Mouse (Mus musculus) liver, embryonic 14.5 days (tissue): ENCODE measurements around the gene 4930550C14Rik. TPM values are rescaled to one million over a fixed set of nuclear protein-coding genes. Genes with fewer than 3 reads are reported as not detected.

ENCODE experiments used
- ATAC-seq: fragments of 200-750 bp; cut with Nextera tagmentation; 2 replicates; pipeline ENCODE4 v1.8.0; 2017; ENCODE audit warnings: moderate number of reproducible peaks, mild to moderate bottlenecking, moderate library complexity; ENCODE audit not compliant: insufficient read depth
- DNase-seq, 3 experiments: peaks; one replicate each; pipeline ENCODE4 v3.0.0-alpha.2; 2012 to 2013; ENCODE audit warnings: low read depth in 3 of 3, low spot score in 3 of 3
- H3K27ac ChIP-seq: fragments of 300-500 bp; sonication (generic); 2 replicates; pipeline ENCODE4 v1.5.1; 2014; ENCODE audit warnings: moderate library complexity, mild to moderate bottlenecking, control low read depth, inconsistent platforms
- H3K27me3 ChIP-seq: fragments of 300-500 bp; sonication (generic); 2 replicates; pipeline ENCODE4 v1.6.1; 2014; ENCODE audit warnings: mild to moderate bottlenecking, low read length, moderate library complexity; ENCODE audit not compliant: control insufficient read depth, insufficient read depth
- H3K36me3 ChIP-seq: fragments of 300-500 bp; sonication (generic); replicated peaks from 2 replicates; pipeline ENCODE4 v1.6.1; 2014; ENCODE audit warnings: low read depth; ENCODE audit not compliant: control insufficient read depth, insufficient read depth
- H3K4me1 ChIP-seq, 2 experiments: fragments of 200-500 bp in 1 of 2; fragments of 300-500 bp in 1 of 2; sonication (generic) in 1 of 2; replicated peaks; 2 replicates each; pipeline ENCODE4 v1.6.1; 2012 to 2014; ENCODE audit warnings: antibody characterized with exemption in 1 of 2, inconsistent platforms in 1 of 2, low read length in 1 of 2; ENCODE audit not compliant: control insufficient read depth in 2 of 2, insufficient read depth in 2 of 2
- H3K4me2 ChIP-seq: fragments of 300-500 bp; sonication (generic); 2 replicates; pipeline ENCODE4 v1.6.1; 2014; ENCODE audit warnings: low read depth, mild to moderate bottlenecking, control low read depth, moderate library complexity
- H3K4me3 ChIP-seq, 2 experiments: fragments of 200-500 bp in 1 of 2; fragments of 300-500 bp in 1 of 2; sonication (generic) in 1 of 2; 2 replicates each; pipeline ENCODE4 v1.5.1; 2012 to 2014; ENCODE audit warnings: low read depth in 2 of 2, low read length in 2 of 2, mild to moderate bottlenecking in 2 of 2, control low read depth in 1 of 2, inconsistent platforms in 1 of 2, moderate library complexity in 1 of 2; ENCODE audit not compliant: insufficient read depth in 1 of 2
- H3K9ac ChIP-seq: fragments of 300-500 bp; sonication (generic); replicated peaks from 2 replicates; pipeline ENCODE4 v1.6.1; 2014; ENCODE audit warnings: mild to moderate bottlenecking, control low read depth, moderate library complexity
- H3K9me3 ChIP-seq: fragments of 300-500 bp; sonication (generic); 2 replicates; pipeline ENCODE4 v1.6.1; 2016; ENCODE audit warnings: low read length, mixed read lengths; ENCODE audit not compliant: control insufficient read depth
- CTCF ChIP-seq: IDR thresholded peaks from 2 replicates; pipeline ENCODE4 v1.5.1; 2016; ENCODE audit warnings: antibody characterized with exemption, low read depth, control low read depth
- EP300 ChIP-seq: IDR thresholded peaks from 2 replicates; pipeline ENCODE4 v1.6.1; 2016; ENCODE audit warnings: antibody characterized with exemption, low read depth
- WGBS: fragments of 180-500 bp; shearing (Covaris S2); extraction: QIAGEN DNeasy Blood & Tissue Kit; methylation state at CpG from one replicate; pipeline ENCODE4 v1.1.7; 2014; ENCODE audit not compliant: insufficient replicate concordance; 5-methylcytosine and 5-hydroxymethylcytosine counted together
- polyA plus RNA-seq, 2 experiments: library from polyadenylated mRNA; depleted of rRNA in 1 of 2; stranded (reverse) in 1 of 2; unstranded in 1 of 2; fragments of >200 nt; fragmentation: Nextera tagmentation in 1 of 2; extraction: Ambion mirVana in 1 of 2; gene quantifications; 2 replicates each; pipeline versions ENCODE4 v1.2.1 to v1.2.3; 2012 to 2014

The 4930550C14Rik gene
- polyA plus RNA-seq, 2 experiments, result 0.64 to 0.86 TPM

DNA sequence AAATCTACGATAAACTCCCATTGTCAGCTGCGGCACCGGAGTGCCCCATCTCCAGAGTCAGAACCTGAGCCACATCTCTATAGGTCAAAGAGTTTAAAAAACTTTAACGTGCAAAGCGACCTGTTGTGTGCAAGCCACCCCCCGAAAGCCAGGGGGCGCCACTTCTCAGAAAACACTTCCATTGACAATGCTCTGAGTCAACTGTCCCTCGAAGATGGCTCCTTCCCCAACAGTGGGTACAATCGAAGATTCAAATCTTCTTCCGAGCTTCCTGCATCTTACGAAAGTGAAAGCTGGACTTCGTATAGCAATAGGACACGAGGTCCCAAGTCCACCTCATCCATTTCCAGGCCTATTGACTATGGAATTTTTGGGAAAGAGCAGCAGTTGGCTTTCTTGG, 25.3 kb upstream of the 4930550C14Rik start:
- no peak overlapping the region for H3K9ac ChIP-seq
- no peaks in the 10 kb centered on the region for H3K27me3 ChIP-seq
- DNase-seq (no peak), ATAC-seq (no peak)
- WGBS, result 68% methylated on average over 13 of the region's 13 CpGs
- 0 out of 4 replicates have a peak, but pooled peaks cover 0 to 4% of the 10 kb centered on the region in 2 experiments for H3K4me1 ChIP-seq
- H3K4me2 ChIP-seq, result no peak overlapping the region
- H3K36me3 ChIP-seq, result no peaks in the 10 kb centered on the region
- no peak overlapping the region for H3K4me3 ChIP-seq
- H3K27ac ChIP-seq, result no peak overlapping the region
- H3K9me3 ChIP-seq, result no peaks in the 10 kb centered on the region
- peak; percentile 71 for TF ChIP-seq CTCF
- TF ChIP-seq EP300, result no peak

GRCm38 (mm10) chr9:53377597-53377996, 24.5 kb upstream of the 4930550C14Rik start:
- Histone ChIP-seq H3K9ac (no peak overlapping the region), H3K27ac (no peak overlapping the region), H3K36me3 (no peaks in the 10 kb centered on the region), H3K9me3 (no peaks in the 10 kb centered on the region), H3K27me3 (no peaks in the 10 kb centered on the region), H3K4me3 (no peak overlapping the region), H3K4me2 (no peak overlapping the region), H3K4me1 (0 out of 4 replicates have a peak, but pooled peaks cover 0 to 4% of the 10 kb centered on the region in 2 experiments)
- 31% methylated on average over 5 of the region's 5 CpGs for WGBS
- no peak for DNase-seq
- no peak for ATAC-seq
- TF ChIP-seq EP300, result no peak
- TF ChIP-seq CTCF, result no peak

DNA sequence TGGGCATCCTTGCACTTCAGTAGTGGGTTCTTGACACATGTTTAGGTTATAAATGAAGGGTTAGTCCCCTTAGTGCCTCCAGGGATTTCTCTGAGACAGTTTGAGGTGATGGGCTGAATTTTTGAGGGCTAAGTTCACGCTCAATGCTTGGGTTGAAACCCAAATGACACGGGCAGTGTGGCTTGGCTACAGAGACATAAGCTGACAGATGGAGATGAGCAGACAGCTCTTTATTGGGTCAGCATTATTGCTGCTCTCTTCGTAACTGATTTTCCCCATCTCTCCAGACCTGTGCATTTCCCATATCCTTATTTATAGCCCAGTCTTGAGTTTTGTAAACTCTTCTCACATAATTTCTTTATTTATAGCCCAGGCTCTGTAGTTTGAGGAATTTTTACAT, 24.0 kb upstream of the 4930550C14Rik start:
- no peak for TF ChIP-seq CTCF
- no peak for TF ChIP-seq EP300
- H3K4me2 ChIP-seq, result no peak overlapping the region
- DNase-seq (no peak), ATAC-seq (no peak)
- 57% methylated on average over 3 of the region's 3 CpGs for WGBS
- no peaks in the 10 kb centered on the region for H3K36me3 ChIP-seq
- H3K27me3 ChIP-seq, result no peaks in the 10 kb centered on the region
- no peak overlapping the region for H3K27ac ChIP-seq
- H3K4me3 ChIP-seq, result no peak overlapping the region
- H3K9ac ChIP-seq, result no peak overlapping the region
- no peaks in the 10 kb centered on the region for H3K9me3 ChIP-seq
- H3K4me1 ChIP-seq, result 0 out of 4 replicates have a peak, but pooled peaks cover 0 to 4% of the 10 kb centered on the region in 2 experiments

GRCm38 (mm10) chr9:53380595-53380994, 21.5 kb upstream of the 4930550C14Rik start:
- 13% methylated on average over 2 of the region's 2 CpGs for WGBS
- no peak for DNase-seq
- Histone ChIP-seq H3K27me3 (peaks cover 7% of the 10 kb centered on the region), H3K9me3 (no peaks in the 10 kb centered on the region), H3K36me3 (no peaks in the 10 kb centered on the region), H3K27ac (no peak overlapping the region), H3K4me2 (no peak overlapping the region), H3K9ac (no peak overlapping the region), H3K4me1 (0 out of 4 replicates have a peak, but pooled peaks cover 0 to 4% of the 10 kb centered on the region in 2 experiments), H3K4me3 (no peak overlapping the region)
- no peak for ATAC-seq
- TF ChIP-seq CTCF, result no peak
- TF ChIP-seq EP300, result no peak

GRCm38 (mm10) chr9:53381113-53381615, 21.0 kb upstream of the 4930550C14Rik start:
- H3K27ac ChIP-seq, result no peak overlapping the region
- DNase-seq (no peak), ATAC-seq (no peak)
- H3K9me3 ChIP-seq, result no peaks in the 10 kb centered on the region
- no peaks in the 10 kb centered on the region for H3K36me3 ChIP-seq
- 61% methylated on average over 5 of the region's 5 CpGs for WGBS
- no peak for TF ChIP-seq EP300
- no peak for TF ChIP-seq CTCF
- H3K4me2 ChIP-seq, result no peak overlapping the region
- peaks cover 7% of the 10 kb centered on the region for H3K27me3 ChIP-seq
- H3K9ac ChIP-seq, result no peak overlapping the region
- 0 out of 4 replicates have a peak, but pooled peaks cover 0 to 4% of the 10 kb centered on the region in 2 experiments for H3K4me1 ChIP-seq
- H3K4me3 ChIP-seq, result no peak overlapping the region
